Mouse (Mus musculus) CH12.LX (cell line): ENCODE measurements around the gene Ints2. TPM values are rescaled to one million over a fixed set of nuclear protein-coding genes. Genes with fewer than 3 reads are reported as not detected.

Source experiments
- DNase-seq: peaks from one replicate; pipeline ENCODE4 v3.0.0-alpha.2; 2013; ENCODE audit errors: extremely low read depth
- H3K27ac ChIP-seq: 2 replicates; pipeline ENCODE4 v1.5.1; 2012; ENCODE audit warnings: low read depth, mild to moderate bottlenecking, control low read depth, moderate library complexity; ENCODE audit not compliant: insufficient read depth
- H3K27me3 ChIP-seq: replicated peaks from 2 replicates; pipeline ENCODE3; 2012; ENCODE audit warnings: inconsistent platforms
- H3K36me3 ChIP-seq, 2 experiments: replicated peaks in 1 of 2; 2 replicates each; pipeline versions ENCODE3 to v1.6.1; 2012; ENCODE audit warnings: inconsistent platforms in 1 of 2, low read length in 1 of 2, mild to moderate bottlenecking in 1 of 2, mixed read lengths in 1 of 2, moderate library complexity in 1 of 2; ENCODE audit not compliant: control insufficient read depth in 1 of 2, insufficient read depth in 1 of 2
- H3K4me1 ChIP-seq, 2 experiments: 2 replicates each; pipeline ENCODE4 v1.6.1; 2012; ENCODE audit warnings: inconsistent platforms in 1 of 2, moderate library complexity in 1 of 2; ENCODE audit not compliant: insufficient read depth in 2 of 2, control insufficient read depth in 1 of 2
- H3K4me2 ChIP-seq: 2 replicates; pipeline ENCODE4 v1.6.1; 2012; ENCODE audit warnings: low read depth, mild to moderate bottlenecking, control low read depth; ENCODE audit not compliant: poor library complexity, insufficient read depth, severe bottlenecking
- H3K4me3 ChIP-seq, 3 experiments: fragments of 150-350 bp in 1 of 3; sonication (generic) in 1 of 3; replicated peaks in 1 of 3; 2 replicates each; pipeline versions ENCODE3 to v1.5.1; 2011 to 2012; ENCODE audit warnings: low read depth in 2 of 3, low read length in 2 of 3, mild to moderate bottlenecking in 2 of 3, moderate library complexity in 2 of 3, control low read depth in 1 of 3, improper control_type of control experiment in 1 of 3, inconsistent platforms in 1 of 3, mixed read lengths in 1 of 3; ENCODE audit not compliant: poor library complexity in 1 of 3
- H3K79me2 ChIP-seq: replicated peaks from 2 replicates; pipeline ENCODE4 v1.6.1; 2012; ENCODE audit warnings: mild to moderate bottlenecking, moderate library complexity; ENCODE audit not compliant: control insufficient read depth, poor library complexity, insufficient read depth, severe bottlenecking; ENCODE audit errors: extremely low read depth
- H3K9ac ChIP-seq: 2 replicates; pipeline ENCODE4 v1.6.1; 2012; ENCODE audit warnings: low read depth, mild to moderate bottlenecking, control low read depth, moderate library complexity; ENCODE audit not compliant: insufficient read depth
- H3K9me3 ChIP-seq: replicated peaks from 2 replicates; pipeline ENCODE3; 2012; ENCODE audit warnings: low read length, inconsistent platforms, mixed read lengths
- CHD1 ChIP-seq: IDR thresholded peaks from 2 replicates; pipeline ENCODE4 v1.6.1; 2012; ENCODE audit warnings: low read depth, low read length, improper control_type of control experiment, inconsistent platforms
- CHD2 ChIP-seq: IDR thresholded peaks from 2 replicates; pipeline ENCODE4 v1.6.1; 2011; ENCODE audit warnings: low read length, improper control_type of control experiment
- CTCF ChIP-seq, 2 experiments: IDR thresholded peaks in 1 of 2; conservative IDR thresholded peaks in 1 of 2; 2 replicates each; pipeline ENCODE4 v1.5.1; 2011 to 2012; ENCODE audit warnings: low read depth in 2 of 2, low read length in 2 of 2, improper control_type of control experiment in 1 of 2, inconsistent platforms in 1 of 2, mild to moderate bottlenecking in 1 of 2, moderate library complexity in 1 of 2
- E2F4 ChIP-seq: IDR thresholded peaks from 2 replicates; pipeline ENCODE4 v1.6.1; 2011; ENCODE audit warnings: low read depth, low read length, improper control_type of control experiment; ENCODE audit not compliant: insufficient replicate concordance
- ELF1 ChIP-seq: IDR thresholded peaks from 2 replicates; pipeline ENCODE4 v1.6.1; 2014; ENCODE audit warnings: low read depth, mild to moderate bottlenecking, inconsistent platforms, low read length, improper control_type of control experiment
- EP300 ChIP-seq: IDR thresholded peaks from 2 replicates; pipeline ENCODE4 v1.6.1; 2011; ENCODE audit warnings: low read length, improper control_type of control experiment
- IRF4 ChIP-seq: IDR thresholded peaks from 2 replicates; pipeline ENCODE4 v1.6.1; 2014; ENCODE audit warnings: low read depth, mild to moderate bottlenecking, inconsistent platforms, low read length, improper control_type of control experiment
- JUND ChIP-seq: conservative IDR thresholded peaks from 2 replicates; pipeline ENCODE4 v1.6.1; 2011; ENCODE audit warnings: low read depth, low read length, improper control_type of control experiment
- KAT2A ChIP-seq: IDR thresholded peaks from 2 replicates; pipeline ENCODE4 v1.6.1; 2012; ENCODE audit warnings: low read length, improper control_type of control experiment, inconsistent platforms; ENCODE audit not compliant: insufficient replicate concordance
- MAFK ChIP-seq: IDR thresholded peaks from 2 replicates; pipeline ENCODE4 v1.6.1; 2011; ENCODE audit warnings: low read length, improper control_type of control experiment; ENCODE audit not compliant: insufficient replicate concordance
- MAZ ChIP-seq: IDR thresholded peaks from 2 replicates; pipeline ENCODE4 v1.6.1; 2012; ENCODE audit warnings: low read depth, mild to moderate bottlenecking, inconsistent platforms, low read length, improper control_type of control experiment, moderate library complexity
- NELFE ChIP-seq: IDR thresholded peaks from 2 replicates; pipeline ENCODE4 v1.6.1; 2011; ENCODE audit warnings: low read depth, low read length, improper control_type of control experiment
- NRF1 ChIP-seq: IDR thresholded peaks from 2 replicates; pipeline ENCODE4 v1.6.1; 2014; ENCODE audit warnings: low read depth, mild to moderate bottlenecking, inconsistent platforms, low read length, improper control_type of control experiment, moderate library complexity
- POLR2AphosphoS2 ChIP-seq: IDR thresholded peaks from 2 replicates; pipeline ENCODE4 v1.6.1; 2011; ENCODE audit warnings: low read depth, low read length, improper control_type of control experiment
- RAD21 ChIP-seq: IDR thresholded peaks from 2 replicates; pipeline ENCODE4 v1.6.1; 2011; ENCODE audit warnings: low read depth, mild to moderate bottlenecking, low read length, improper control_type of control experiment, moderate library complexity
- TCF12 ChIP-seq: IDR thresholded peaks from 2 replicates; pipeline ENCODE4 v1.6.1; 2014; ENCODE audit warnings: low read depth, mild to moderate bottlenecking, inconsistent platforms, low read length, improper control_type of control experiment
- UBTF ChIP-seq: IDR thresholded peaks from 2 replicates; pipeline ENCODE4 v1.6.1; 2012; ENCODE audit warnings: low read depth, mild to moderate bottlenecking, inconsistent platforms, low read length, improper control_type of control experiment, moderate library complexity
- USF1 ChIP-seq: IDR thresholded peaks from 2 replicates; pipeline ENCODE4 v1.6.1; 2014; ENCODE audit warnings: low read depth, mild to moderate bottlenecking, inconsistent platforms, low read length, improper control_type of control experiment
- USF2 ChIP-seq: conservative IDR thresholded peaks from 2 replicates; pipeline ENCODE4 v1.6.1; 2011; ENCODE audit warnings: low read depth, low read length, improper control_type of control experiment
- ZKSCAN1 ChIP-seq: IDR thresholded peaks from 2 replicates; pipeline ENCODE4 v1.6.1; 2012; ENCODE audit warnings: low read depth, inconsistent platforms, low read length, improper control_type of control experiment, borderline replicate concordance
- ZMIZ1 ChIP-seq: IDR thresholded peaks from 2 replicates; pipeline ENCODE4 v1.6.1; 2012; ENCODE audit warnings: low read depth, mild to moderate bottlenecking, inconsistent platforms, low read length, improper control_type of control experiment
- dilution Hi-C: fragments of 300-500 bp; cut with MboI; formaldehyde crosslinking; loops from 2 replicates; pipeline ENCODE4 v1.14.3; 2020; ENCODE audit warnings: low sequenced_read_pairs; ENCODE audit not compliant: extremely low pct_unique_long_range_greater_than_20kb, extremely low pct_ligation_motif_present
- in situ Hi-C: fragments of 300-500 bp; cut with MboI; formaldehyde crosslinking; loops from 3 replicates; pipeline ENCODE4 v1.14.3; 2019; ENCODE audit warnings: low sequenced_read_pairs, low pct_ligation_motif_present, low pct_unique_long_range_greater_than_20kb, mixed read lengths
- polyA plus RNA-seq: library from polyadenylated mRNA; unstranded; fragments of >175 nt; gene quantifications from 2 replicates; pipeline ENCODE4 v1.2.1, GENCODE M21; 2012; ENCODE audit warnings: low read depth; ENCODE audit not compliant: insufficient read length
- total RNA-seq, 2 experiments: library from RNA; depleted of rRNA; stranded (reverse); fragments of 300-350 nt in 1 of 2; fragments of >200 nt in 1 of 2; gene quantifications; 2 replicates each; pipeline ENCODE4 v1.2.3; 2012 to 2014

Ints2 gene
- total and polyA plus RNA-seq, 3 experiments, result 54.8 to 86.3 (median 58.8) TPM

DNA sequence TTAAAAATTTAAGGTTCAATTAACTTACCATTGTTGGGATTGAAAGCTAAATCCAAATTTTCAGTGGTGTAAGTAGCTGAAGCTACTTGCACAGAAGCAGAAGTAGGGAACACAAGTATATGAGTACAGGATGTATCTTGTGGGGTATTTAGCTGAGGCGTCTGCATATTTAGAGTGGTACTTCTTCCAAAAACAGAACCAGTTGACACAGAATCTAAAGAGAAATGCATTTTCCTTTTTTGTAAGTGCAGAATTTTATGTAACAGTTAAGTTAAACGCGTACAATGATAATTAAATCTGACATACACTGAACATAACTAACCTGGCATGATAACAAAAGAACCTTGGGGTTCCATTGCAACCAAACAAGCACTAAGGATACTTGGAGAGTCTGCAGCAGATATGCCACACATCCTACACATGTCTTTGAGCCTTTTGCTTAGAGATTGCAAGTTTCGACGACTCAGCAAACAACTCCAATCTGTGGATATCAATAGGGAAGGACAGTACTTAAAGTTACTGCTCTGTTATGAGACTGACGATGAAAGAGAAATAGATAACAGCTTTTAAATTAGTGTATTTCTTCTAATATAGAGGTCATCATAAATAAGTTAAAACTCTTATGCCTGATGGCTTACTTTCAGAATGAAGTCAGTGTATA, 21.2 kb upstream of the Ints2 start:
- Histone ChIP-seq H3K9ac (no peak overlapping the region), H3K27ac (no peak overlapping the region), H3K79me2 (peaks cover 8% of the 10 kb centered on the region), H3K4me1 (no peaks in the 10 kb centered on the region), H3K9me3 (no peaks in the 10 kb centered on the region), H3K27me3 (no peaks in the 10 kb centered on the region), H3K4me3 (no peak overlapping the region), H3K36me3 (peaks cover 58 to 93% of the 10 kb centered on the region in 2 experiments), H3K4me2 (no peak overlapping the region)
- no peak for DNase-seq
- TF ChIP-seq MAFK, result peak; percentile 93
- no peak for TF ChIP-seq ELF1
- no peak for TF ChIP-seq POLR2AphosphoS2
- in situ Hi-C loops (no loop called here), dilution Hi-C loops (no loop called here)

DNA sequence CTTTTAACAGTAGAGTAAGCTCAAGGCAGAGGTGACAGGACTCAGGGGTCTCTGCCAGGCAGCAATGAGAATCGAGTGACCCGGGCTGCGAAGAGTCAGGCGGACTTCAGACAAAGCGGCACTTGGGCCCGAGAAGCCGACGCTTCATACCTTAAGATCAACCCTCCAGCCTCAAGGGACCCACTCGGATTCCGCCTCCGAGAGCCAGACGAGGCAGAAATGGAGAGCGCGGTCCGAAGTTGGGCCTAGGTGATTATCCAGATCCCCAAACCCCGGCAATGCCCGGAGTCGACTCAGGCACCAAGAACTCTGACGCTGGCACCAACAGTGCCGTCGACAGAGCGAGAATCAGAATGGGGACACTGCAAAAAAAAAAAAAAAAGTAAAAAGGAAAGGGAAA, 321 bp downstream of the Ints2 start:
- TF ChIP-seq USF1 (no peak), CHD1 (peak; percentile 34; the same call in 1 of the 2 replicates)
- peak overlapping the region; percentile 70 to 85 (median 84) for H3K4me3 ChIP-seq
- DNase-seq, result no peak
- H3K27me3 ChIP-seq, result no peaks in the 10 kb centered on the region
- dilution Hi-C loops (no loop called here), in situ Hi-C loops (no loop called here)
- H3K9ac ChIP-seq, result peak overlapping the region; percentile 96
- peaks cover 14 to 33% of the 10 kb centered on the region in 2 experiments for H3K36me3 ChIP-seq
- peak overlapping the region; percentile 92 for H3K4me2 ChIP-seq
- peaks cover 4 to 19% of the 10 kb centered on the region in 2 experiments; a peak in 3 of 4 replicates for H3K4me1 ChIP-seq
- no peak overlapping the region for H3K27ac ChIP-seq
- H3K79me2 ChIP-seq, result peaks cover 14% of the 10 kb centered on the region
- no peaks in the 10 kb centered on the region for H3K9me3 ChIP-seq

DNA sequence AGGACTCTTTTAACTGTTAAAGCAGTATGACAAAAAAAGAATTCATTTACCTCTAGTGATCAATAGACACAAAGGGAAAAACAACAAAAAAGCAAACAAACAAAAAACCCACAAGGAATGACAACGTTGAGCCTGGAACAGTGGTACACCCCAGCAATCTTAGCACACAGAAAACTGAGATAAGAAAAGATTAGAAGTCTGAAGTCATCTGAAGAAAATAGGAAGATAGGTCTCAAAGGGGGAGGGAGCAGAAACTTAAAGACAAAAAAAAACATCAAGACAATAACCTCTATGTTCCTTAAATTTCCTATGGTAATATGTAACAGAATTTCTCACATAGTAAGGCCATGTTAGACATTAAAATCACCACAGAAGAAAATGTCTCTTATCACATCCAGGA, 4.0 kb downstream of the Ints2 start:
- no peak overlapping the region for H3K9ac ChIP-seq
- H3K4me1 ChIP-seq, result peaks cover 4 to 17% of the 10 kb centered on the region in 2 experiments; a peak in 3 of 4 replicates
- no peak for DNase-seq
- no peaks in the 10 kb centered on the region for H3K9me3 ChIP-seq
- H3K27me3 ChIP-seq, result no peaks in the 10 kb centered on the region
- no peak overlapping the region for H3K4me3 ChIP-seq
- H3K79me2 ChIP-seq, result peaks cover 14% of the 10 kb centered on the region
- dilution Hi-C loops (no loop called here), in situ Hi-C loops (no loop called here)
- H3K4me2 ChIP-seq, result no peak overlapping the region
- TF ChIP-seq TCF12 (no peak), ZKSCAN1 (no peak), UBTF (no peak), POLR2AphosphoS2 (no peak), MAZ (no peak), IRF4 (no peak), CHD2 (no peak), NELFE (no peak), EP300 (no peak), KAT2A (no peak), ZMIZ1 (no peak), CTCF (conservative IDR thresholded peaks at IDR 0.05 in 1 of 2, IDR thresholded peaks at IDR 0.05 in 1 of 2; ENCODE audit: low read depth in 2 of 2, low read length in 2 of 2) (no peak), RAD21 (no peak), USF2 (no peak), E2F4 (no peak), MAFK (no peak), NRF1 (no peak), JUND (no peak)
- TF ChIP-seq, all 38 proteins: peak for 0
- no peak overlapping the region for H3K27ac ChIP-seq
- peaks cover 28 to 63% of the 10 kb centered on the region in 2 experiments for H3K36me3 ChIP-seq
